Mouse (Mus musculus) heart, adult 2 months (tissue): ENCODE data around the gene Olfr699.

ENCODE experiments used
- CTCF ChIP-seq: fragments of 200-600 bp; IDR thresholded peaks from 2 replicates; pipeline ENCODE4 v1.8.1; 2022; ENCODE audit warnings: antibody characterized with exemption, mild to moderate bottlenecking, moderate library complexity
- EP300 ChIP-seq: fragments of 200-500 bp; IDR thresholded peaks from 2 replicates; pipeline ENCODE4 v1.6.1; 2011; ENCODE audit warnings: low read depth, low read length, control low read depth; ENCODE audit not compliant: insufficient read depth

- TF ChIP-seq EP300 (no peak), CTCF (no peak)
Observed at GRCm38 (mm10) chr7:106745811-106746210, 47.2 kb downstream of the Olfr699 start.
